Mouse (Mus musculus): ENCODE measurements around the gene Ngb. TPM values are rescaled to one million over a fixed set of nuclear protein-coding genes. Genes with fewer than 3 reads are reported as not detected.

Gene Ngb
- not detected for polyA plus RNA-seq (2017; shearing (Covaris generic))

DNA sequence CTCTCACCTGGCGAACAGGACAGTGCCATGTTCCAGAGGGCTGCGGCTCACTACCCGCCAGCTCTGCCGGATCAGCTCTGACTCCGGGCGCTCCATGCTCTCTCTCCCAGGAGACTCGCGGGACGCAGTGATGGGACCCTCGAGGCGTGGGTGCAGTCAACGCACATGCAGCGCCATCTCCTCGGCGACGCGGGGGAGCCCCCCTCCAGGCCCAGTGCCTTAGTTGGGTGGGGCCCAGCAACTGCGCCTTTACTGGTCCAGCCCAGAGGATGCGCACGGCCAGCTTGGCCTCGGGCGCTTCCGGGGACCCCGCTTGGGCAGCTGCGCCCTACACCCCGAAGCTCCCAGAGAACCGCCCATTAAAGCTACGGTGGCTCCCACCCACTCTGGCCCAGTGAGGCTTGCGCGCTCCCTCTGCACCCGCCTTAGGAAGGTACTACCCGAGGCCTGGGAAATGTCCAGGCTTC lies at the start of gene Ngb:
Gene Ngb (minus strand): TSS at position 375 of the 467 bp plus-strand sequence.

DNA sequence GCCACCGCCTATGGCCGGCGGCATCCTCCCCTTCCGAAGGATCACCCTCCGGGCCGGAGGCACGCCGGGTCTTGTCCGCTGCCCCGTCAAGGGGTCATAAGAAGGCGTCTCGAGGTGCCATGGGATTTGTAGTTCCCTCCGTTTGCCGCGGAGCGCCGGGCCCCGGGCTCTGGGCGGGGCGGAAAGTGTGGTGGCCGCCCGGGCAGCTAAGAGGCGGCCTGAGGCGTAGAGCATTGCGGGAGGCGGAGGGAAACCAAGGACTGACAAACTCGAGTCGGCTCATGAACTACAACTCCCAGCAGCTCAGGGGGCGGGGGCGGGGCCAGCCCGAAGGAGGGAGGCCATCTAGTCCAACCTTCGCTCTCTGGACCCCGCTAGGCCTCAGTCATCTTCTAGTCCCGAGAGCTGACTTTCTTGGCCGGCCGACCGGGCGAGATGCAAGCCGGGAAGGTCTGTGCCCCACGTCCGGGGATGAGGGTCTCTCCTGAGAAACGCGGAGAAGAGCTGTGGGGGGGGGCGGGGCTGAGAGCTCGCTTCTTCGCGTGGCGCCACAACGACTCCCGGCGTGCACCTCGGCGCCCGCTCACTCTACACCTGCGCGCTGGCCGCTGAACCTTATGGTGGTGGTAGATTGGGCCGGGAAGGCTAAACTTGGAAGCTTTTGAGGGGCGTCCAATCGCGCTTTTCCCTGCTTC lies 45.2 kb upstream of the Ngb start, which contains the start of gene Pomt2:
Gene Pomt2 (minus strand): TSS at position 574 of the 695 bp plus-strand sequence.

GRCm38 (mm10) chr12:87146966-87147365 lies 44.6 kb upstream of the Ngb start, which contains the start of gene Gstz1:
Gstz1 (plus strand) TSS chr12:87147165.

Other genes with a start within 250 kb of the Ngb start
- gene Irf2bpl, start 217.7 kb downstream of the Ngb start, polyA plus RNA-seq (2017; shearing (Covaris generic)), result 45.5 TPM
- 35.5 TPM for gene Cipc, start 155.5 kb downstream of the Ngb start, polyA plus RNA-seq (2017; shearing (Covaris generic))
- gene Zdhhc22, start 112.1 kb downstream of the Ngb start, polyA plus RNA-seq (2017; shearing (Covaris generic)), result not detected
- gene Tmem63c, start 81.2 kb downstream of the Ngb start, polyA plus RNA-seq (2017; shearing (Covaris generic)), result 1.6 TPM
- gene Gstz1, start 44.6 kb upstream of the Ngb start, polyA plus RNA-seq (2017; shearing (Covaris generic)), result 9.2 TPM
- 4.7 TPM for gene Pomt2, start 45.4 kb upstream of the Ngb start, polyA plus RNA-seq (2017; shearing (Covaris generic))
- gene Samd15, start 97.2 kb upstream of the Ngb start, polyA plus RNA-seq (2017; shearing (Covaris generic)), result 2.7 TPM
- gene Tmed8, start 97.9 kb upstream of the Ngb start, polyA plus RNA-seq (2017; shearing (Covaris generic)), result 6.1 TPM
- gene Noxred1, start 136.2 kb upstream of the Ngb start, polyA plus RNA-seq (2017; shearing (Covaris generic)), result 1.7 TPM
- 44.4 TPM for gene Vipas39, start 163.7 kb upstream of the Ngb start, polyA plus RNA-seq (2017; shearing (Covaris generic))
- gene Ahsa1, start 163.9 kb upstream of the Ngb start, polyA plus RNA-seq (2017; shearing (Covaris generic)), result 227 TPM
- not detected for gene Ism2, start 197.2 kb upstream of the Ngb start, polyA plus RNA-seq (2017; shearing (Covaris generic))

All from activated CD4-positive, CD25-positive, alpha-beta regulatory T cell, adult 9 weeks (primary cell).